Mouse (Mus musculus) lung, embryonic 15.5 days (tissue): Measurements from ENCODE around the gene Tox4. TPM values are rescaled to one million over a fixed set of nuclear protein-coding genes. Genes with fewer than 3 reads are reported as not detected.

Experiments
- ATAC-seq: fragments of 200-750 bp; cut with Nextera tagmentation; 2 replicates; pipeline ENCODE4 v1.8.0; 2017; ENCODE audit warnings: moderate number of reproducible peaks, borderline replicate concordance; ENCODE audit not compliant: low FRiP score, low TSS enrichment; ENCODE audit errors: extremely low read depth
- H3K27ac ChIP-seq: fragments of 300-500 bp; sonication (generic); 2 replicates; pipeline ENCODE4 v1.5.1; 2015; ENCODE audit warnings: moderate library complexity, mild to moderate bottlenecking, inconsistent platforms
- H3K27me3 ChIP-seq: fragments of 300-500 bp; sonication (generic); 2 replicates; pipeline ENCODE4 v1.6.1; 2015; ENCODE audit warnings: inconsistent platforms
- H3K36me3 ChIP-seq: fragments of 300-500 bp; sonication (generic); 2 replicates; pipeline ENCODE4 v1.6.1; 2015; ENCODE audit warnings: inconsistent platforms
- H3K4me1 ChIP-seq: fragments of 300-500 bp; sonication (generic); 2 replicates; pipeline ENCODE4 v1.6.1; 2015; ENCODE audit warnings: inconsistent platforms
- H3K4me2 ChIP-seq: fragments of 300-500 bp; sonication (generic); 2 replicates; pipeline ENCODE4 v1.6.1; 2015; ENCODE audit warnings: inconsistent platforms, mild to moderate bottlenecking, moderate library complexity
- H3K4me3 ChIP-seq: fragments of 300-500 bp; sonication (generic); 2 replicates; pipeline ENCODE4 v1.5.1; 2015; ENCODE audit warnings: mild to moderate bottlenecking, inconsistent platforms
- H3K9ac ChIP-seq: fragments of 300-500 bp; sonication (generic); 2 replicates; pipeline ENCODE4 v1.6.1; 2015; ENCODE audit warnings: inconsistent platforms
- H3K9me3 ChIP-seq: fragments of 300-500 bp; sonication (generic); 2 replicates; pipeline ENCODE4 v1.6.1; 2016; ENCODE audit warnings: inconsistent platforms
- WGBS: fragments of 180-500 bp; shearing (Covaris S2); methylation state at CpG from one replicate; pipeline ENCODE4 v1.1.7; 2015; 5-methylcytosine and 5-hydroxymethylcytosine counted together
- polyA plus RNA-seq: library from polyadenylated mRNA; unstranded; fragments of >200 nt; fragmentation: Nextera tagmentation; extraction: Ambion mirVana; gene quantifications from 2 replicates; pipeline ENCODE4 v1.2.1, GENCODE M21; 2015

Gene Tox4
- 40.5 and 44.7 TPM in 2 replicates for polyA plus RNA-seq

DNA sequence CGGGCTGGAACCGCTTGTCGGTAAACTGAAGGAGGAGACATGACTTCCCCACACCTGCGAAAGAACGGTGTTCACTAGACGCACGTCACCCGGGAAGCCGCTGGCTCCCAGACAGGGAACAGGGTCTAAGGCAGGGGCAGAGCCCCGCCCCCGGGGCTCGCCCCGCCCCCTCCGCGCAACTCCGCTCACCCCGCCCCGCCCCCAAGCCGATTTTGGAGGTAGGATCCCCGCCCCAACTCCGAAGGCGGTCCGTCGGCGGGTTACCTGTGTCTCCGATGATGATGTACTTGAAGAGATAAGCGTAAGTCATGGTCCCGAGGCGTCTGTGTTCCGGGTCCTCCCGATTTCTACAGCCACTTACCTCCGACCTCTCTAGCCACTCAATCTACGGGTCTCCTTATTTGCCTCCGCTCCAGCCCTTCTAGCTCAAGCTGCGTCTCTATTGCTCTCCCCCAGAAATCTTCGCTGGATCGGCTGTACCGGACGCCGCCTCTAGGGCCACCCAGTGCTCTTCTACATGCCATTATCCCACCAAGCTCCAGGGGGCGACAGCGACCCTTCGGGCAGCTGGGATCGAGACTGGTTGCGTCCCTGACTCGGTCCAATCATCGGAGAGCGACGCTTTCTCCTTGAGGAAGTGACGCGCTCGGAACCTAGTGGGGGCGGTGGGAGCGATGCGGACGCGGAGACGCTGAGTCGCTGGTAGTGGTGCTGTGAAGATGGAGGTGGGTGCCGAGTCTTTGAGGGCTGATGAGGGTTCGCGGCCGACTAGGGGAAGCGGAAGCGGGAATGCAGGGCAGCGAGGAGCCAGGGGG lies at the start of gene Tox4, which contains the start of gene Rab2b:
Tox4 (plus strand) TSS at position 215 of the 815 bp plus-strand sequence.
Rab2b (minus strand) TSS at position 614 of the 815 bp plus-strand sequence.
- peaks cover 10% of the 10 kb centered on the region; the same call in 1 of the 2 replicates for H3K36me3 ChIP-seq
- H3K4me1 ChIP-seq, result peaks cover 13% of the 10 kb centered on the region
- H3K27ac ChIP-seq, result peak within 1 kb of the TSS; percentile 80
- no peaks in the 10 kb centered on the region for H3K9me3 ChIP-seq
- 0% methylated on average over 65 of the region's 66 CpGs for WGBS
- H3K27me3 ChIP-seq, result no peaks in the 10 kb centered on the region
- H3K9ac ChIP-seq, result peak within 1 kb of the TSS; percentile 79
- peak; percentile 98 for ATAC-seq
- H3K4me2 ChIP-seq, result peak within 1 kb of the TSS; percentile 67
- peak within 1 kb of the TSS; percentile 87 for H3K4me3 ChIP-seq

DNA sequence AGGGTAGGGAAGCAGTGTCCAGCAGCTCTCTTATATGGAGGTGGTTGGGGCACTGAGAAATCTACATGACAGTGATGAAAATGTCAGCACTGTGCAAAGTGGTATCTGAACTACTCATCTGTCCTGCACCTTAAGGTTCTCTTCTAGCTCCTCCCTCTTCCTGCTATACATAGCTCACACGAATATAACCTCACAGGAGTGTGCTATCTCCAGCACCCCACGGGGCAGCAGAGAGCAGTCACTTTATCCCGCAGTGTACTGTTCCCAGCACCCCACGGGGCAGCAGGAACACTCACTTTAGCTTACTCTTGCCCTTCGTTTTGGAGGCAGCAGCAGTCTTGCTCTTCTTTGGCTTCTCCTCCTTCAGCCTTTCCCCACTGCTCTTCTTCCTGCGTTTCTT lies 46.7 kb upstream of the Tox4 start:
- no peak for ATAC-seq
- WGBS, result 78% methylated on average over 6 of the region's 6 CpGs
- Histone ChIP-seq H3K27ac (no peak overlapping the region), H3K4me2 (no peak overlapping the region), H3K36me3 (peaks cover 92% of the 10 kb centered on the region), H3K4me3 (no peak overlapping the region), H3K4me1 (no peaks in the 10 kb centered on the region), H3K9ac (no peak overlapping the region), H3K27me3 (no peaks in the 10 kb centered on the region), H3K9me3 (no peaks in the 10 kb centered on the region)

DNA sequence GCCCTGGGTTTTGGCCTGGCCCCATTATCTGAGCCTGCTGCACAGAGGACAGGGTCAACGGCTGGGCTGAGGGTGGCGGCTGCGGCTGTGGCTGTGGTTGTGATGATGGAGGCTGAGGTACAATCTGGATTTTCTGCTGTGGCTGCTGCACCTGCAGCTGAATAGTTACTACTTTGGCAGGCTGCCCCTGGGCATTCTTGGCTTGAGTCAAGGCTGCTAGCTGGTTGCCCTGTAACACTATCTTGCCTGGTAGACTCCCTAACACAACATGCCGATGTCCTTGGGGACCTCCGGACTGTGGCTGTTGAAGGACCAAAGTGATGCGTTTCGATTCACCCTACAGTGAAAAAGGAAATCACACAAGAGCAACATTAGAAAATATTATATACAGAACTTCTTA lies 43.8 kb upstream of the Tox4 start:
- no peak for ATAC-seq
- Histone ChIP-seq H3K27me3 (no peaks in the 10 kb centered on the region), H3K36me3 (peaks cover 69% of the 10 kb centered on the region), H3K27ac (no peak overlapping the region), H3K9ac (no peak overlapping the region), H3K4me2 (no peak overlapping the region), H3K4me3 (no peak overlapping the region), H3K9me3 (no peaks in the 10 kb centered on the region), H3K4me1 (no peaks in the 10 kb centered on the region)
- 92% methylated on average over 7 of the region's 7 CpGs for WGBS

DNA sequence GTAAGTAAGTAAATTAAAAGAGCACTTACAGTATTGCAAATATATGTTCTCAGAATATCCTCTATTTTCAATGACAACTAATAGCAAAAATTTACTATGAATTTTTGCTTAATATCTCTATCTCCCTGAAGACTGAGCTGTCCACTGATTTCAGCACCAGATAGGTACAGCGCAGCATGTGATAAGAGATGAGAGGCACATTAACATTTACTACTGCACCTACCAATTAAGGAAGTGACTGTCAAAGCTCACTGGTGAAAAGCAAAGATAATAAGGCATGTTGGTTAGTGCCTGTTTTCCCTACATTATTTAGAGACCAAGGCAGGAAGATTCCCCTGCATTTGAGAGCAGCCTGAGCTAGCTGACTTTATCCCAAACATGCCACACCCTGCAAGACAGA lies 42.7 kb upstream of the Tox4 start:
- 95% methylated on average over 1 of the region's 1 CpGs for WGBS
- H3K36me3 ChIP-seq, result peaks cover 61% of the 10 kb centered on the region

DNA sequence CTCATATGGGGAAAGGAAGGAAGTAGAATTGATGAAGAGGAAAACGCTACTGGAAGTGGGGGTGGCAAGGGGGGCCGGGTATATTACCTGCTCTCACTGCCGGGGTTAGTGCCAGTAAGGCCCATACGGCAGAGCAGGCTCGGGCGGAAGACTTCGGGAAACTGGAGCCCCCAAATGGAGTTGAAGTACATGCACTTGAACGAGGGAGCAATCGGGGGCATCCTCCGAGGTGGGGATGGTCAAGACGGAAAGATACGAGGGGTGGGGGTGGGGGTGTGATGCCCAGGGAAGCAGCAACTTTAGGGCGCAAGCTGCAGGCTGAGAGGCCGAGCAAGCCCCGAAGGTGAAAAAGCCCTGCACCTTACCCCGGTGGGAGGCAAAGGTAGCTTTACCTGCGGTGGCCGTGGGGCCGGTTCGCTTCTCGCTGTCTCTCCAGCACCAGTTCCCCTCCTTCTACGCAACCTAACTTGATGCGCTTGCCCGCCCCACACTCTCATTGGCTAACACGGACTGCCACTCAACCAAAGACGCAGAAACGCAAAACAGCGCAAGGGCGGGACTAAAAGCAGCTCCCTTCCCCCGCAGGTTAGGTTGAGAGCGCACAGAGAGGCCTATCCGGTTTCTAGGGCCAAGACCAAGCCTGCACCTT lies 34.8 kb upstream of the Tox4 start:
- H3K27me3 ChIP-seq, result no peaks in the 10 kb centered on the region
- peak overlapping the region; percentile 67 for H3K9ac ChIP-seq
- H3K27ac ChIP-seq, result peak overlapping the region; percentile 88
- ATAC-seq, result peak; percentile 99
- WGBS, result under 1% methylated on average over 32 of the region's 32 CpGs
- 0 out of 2 replicates have a peak, but pooled peaks cover 6% of the 10 kb centered on the region for H3K36me3 ChIP-seq
- peaks cover 15% of the 10 kb centered on the region for H3K4me1 ChIP-seq
- peak overlapping the region; percentile 67 for H3K4me3 ChIP-seq
- no peaks in the 10 kb centered on the region for H3K9me3 ChIP-seq
- H3K4me2 ChIP-seq, result peak overlapping the region; percentile 85

More for the DNA sequence above, 42.7 kb upstream of the Tox4 start:
- no peak for ATAC-seq
- Histone ChIP-seq H3K27ac (no peak overlapping the region), H3K4me1 (no peaks in the 10 kb centered on the region), H3K9ac (no peak overlapping the region), H3K27me3 (no peaks in the 10 kb centered on the region), H3K4me2 (no peak overlapping the region), H3K4me3 (no peak overlapping the region), H3K9me3 (no peaks in the 10 kb centered on the region)

DNA sequence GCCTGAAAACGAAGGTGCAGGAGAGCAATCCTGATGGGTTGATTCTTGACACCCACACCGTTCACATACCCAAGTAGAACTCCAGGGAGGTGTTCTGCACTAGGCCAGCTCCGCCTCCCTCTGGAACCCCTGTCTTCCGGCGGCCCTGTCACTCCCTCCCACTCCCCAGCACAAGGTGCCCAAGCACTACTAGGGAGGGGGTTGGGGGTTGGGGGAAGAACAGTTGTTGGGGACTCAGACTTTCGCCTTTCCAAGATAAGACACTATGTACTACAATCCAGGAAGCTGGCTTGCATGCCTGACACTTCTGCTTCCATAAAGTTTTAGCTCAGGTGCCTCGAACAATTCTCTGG lies 34.3 kb upstream of the Tox4 start:
- no peak; the same call in 1 of the 2 replicates for ATAC-seq
- H3K4me3 ChIP-seq, result peak overlapping the region; percentile 67

DNA sequence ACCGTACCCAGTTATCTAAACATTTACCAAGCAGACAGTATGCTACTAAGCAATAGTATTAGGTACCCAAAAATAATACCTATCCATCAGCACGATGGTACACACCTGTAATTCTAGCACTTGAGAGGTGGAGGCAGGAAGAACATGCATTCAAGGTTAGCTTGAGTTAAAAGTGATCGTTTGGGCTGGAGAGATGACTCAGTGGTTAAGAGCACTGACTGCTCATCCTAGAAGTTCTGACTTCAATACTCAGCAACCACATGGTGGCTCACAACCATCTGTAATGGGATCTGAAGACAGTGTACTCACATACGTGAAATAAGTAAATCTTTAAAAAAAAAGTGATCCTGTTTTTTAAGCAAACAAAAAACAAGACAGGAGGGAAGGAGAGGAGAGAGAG lies 32.8 kb upstream of the Tox4 start:
- Histone ChIP-seq H3K36me3 (no peaks in the 10 kb centered on the region), H3K27ac (no peak overlapping the region), H3K9ac (no peak overlapping the region), H3K4me2 (no peak overlapping the region), H3K27me3 (no peaks in the 10 kb centered on the region), H3K9me3 (no peaks in the 10 kb centered on the region), H3K4me3 (no peak overlapping the region), H3K4me1 (peaks cover 15% of the 10 kb centered on the region)
- no peak for ATAC-seq
- 69% methylated on average over 4 of the region's 4 CpGs for WGBS

More for the DNA sequence above, 34.3 kb upstream of the Tox4 start:
- Histone ChIP-seq H3K27me3 (no peaks in the 10 kb centered on the region), H3K9me3 (no peaks in the 10 kb centered on the region), H3K27ac (peak overlapping the region; percentile 88), H3K4me2 (peak overlapping the region; percentile 85), H3K4me1 (peaks cover 15% of the 10 kb centered on the region), H3K36me3 (0 out of 2 replicates have a peak, but pooled peaks cover 3% of the 10 kb centered on the region), H3K9ac (peak overlapping the region; percentile 67)
- WGBS, result 10% methylated on average over 7 of the region's 7 CpGs

DNA sequence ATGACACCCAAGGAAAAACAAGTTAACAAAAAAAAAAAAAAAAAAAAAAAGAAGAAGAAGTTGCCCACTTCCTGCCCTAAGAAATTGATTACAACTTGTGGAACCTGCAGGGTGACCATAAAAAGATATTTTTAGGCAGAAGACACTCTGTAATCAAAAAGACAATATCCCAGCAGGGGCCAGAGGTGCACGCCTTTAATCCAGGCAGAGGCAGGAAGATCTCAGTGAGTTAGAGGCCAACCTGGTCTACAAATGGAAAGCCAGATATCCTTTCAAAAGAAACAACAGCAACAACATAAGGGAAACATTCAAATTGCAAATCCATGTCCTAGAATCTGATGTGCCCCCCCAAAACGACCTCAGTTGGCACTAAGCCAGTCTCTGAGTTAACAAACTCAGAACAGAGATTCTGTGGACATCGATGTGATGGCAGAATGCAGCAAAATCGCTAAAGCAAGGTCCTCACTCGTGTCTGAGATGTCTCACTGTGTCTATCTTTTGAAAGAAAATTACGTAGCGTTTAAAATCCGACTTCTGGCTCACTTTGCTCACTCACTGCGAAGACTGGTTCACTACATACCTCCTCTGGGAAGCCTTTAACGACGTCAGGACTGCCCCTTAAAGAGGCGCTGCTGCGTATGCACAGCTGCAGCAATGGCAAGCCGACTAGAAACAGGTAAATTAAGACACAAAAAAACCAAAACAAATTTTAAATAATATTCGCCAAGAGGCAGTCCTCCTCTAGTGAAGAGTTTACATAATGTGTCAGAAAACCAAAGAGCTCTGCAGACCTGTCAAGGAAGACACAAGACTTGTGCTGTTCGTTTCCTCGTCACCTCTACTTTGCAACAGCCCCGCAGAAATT lies 22.4 kb upstream of the Tox4 start:
- Histone ChIP-seq H3K27me3 (no peaks in the 10 kb centered on the region), H3K9ac (peak overlapping the region; percentile 69), H3K4me3 (peak overlapping the region; percentile 67), H3K27ac (peak overlapping the region; percentile 87), H3K9me3 (no peaks in the 10 kb centered on the region), H3K36me3 (no peaks in the 10 kb centered on the region; the same call in 1 of the 2 replicates), H3K4me1 (peaks cover 8% of the 10 kb centered on the region; the same call in 1 of the 2 replicates), H3K4me2 (peak overlapping the region; percentile 72)
- 4% methylated on average over 18 of the region's 18 CpGs for WGBS
- no peak for ATAC-seq

DNA sequence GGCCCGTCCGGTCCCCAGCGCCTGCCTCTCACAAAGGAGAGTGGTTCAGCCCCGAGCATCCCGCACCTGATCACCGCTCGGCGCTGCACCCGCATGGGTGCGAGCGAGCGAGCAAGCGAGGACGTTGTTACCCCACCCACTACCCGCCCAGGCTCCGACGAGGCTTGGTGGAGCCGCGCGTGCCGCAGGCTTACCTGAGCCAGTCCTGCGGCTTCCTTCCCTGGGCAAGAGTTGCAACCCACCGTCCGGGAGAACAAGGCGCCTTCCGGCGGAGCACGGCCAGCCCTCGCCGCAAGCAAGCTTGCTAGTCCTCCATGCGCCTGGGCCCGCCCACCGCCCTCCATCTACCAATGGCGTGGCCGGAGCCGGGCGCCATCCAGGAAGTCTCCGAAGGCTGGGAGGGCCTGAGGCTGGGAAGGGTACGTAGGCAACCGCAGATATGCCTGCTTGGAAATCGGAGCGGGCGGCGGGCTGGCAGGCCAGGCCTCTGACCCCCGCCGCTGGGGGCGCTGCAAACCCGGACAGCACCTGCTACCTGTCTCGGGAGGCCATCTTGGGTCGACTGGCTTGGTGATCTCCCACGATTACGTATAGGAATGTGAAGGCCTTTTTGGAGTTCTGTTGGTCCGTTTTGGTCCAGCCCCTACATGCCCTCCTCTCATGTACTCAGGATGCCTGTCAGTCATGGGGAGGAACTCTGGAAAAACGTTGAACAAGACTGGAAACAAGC lies 21.3 kb upstream of the Tox4 start, which contains the start of gene Chd8:
Chd8 (minus strand) TSS at position 297 of the 730 bp plus-strand sequence.
- Histone ChIP-seq H3K4me3 (peak within 1 kb of the TSS; percentile 67), H3K4me1 (peaks cover 8% of the 10 kb centered on the region; the same call in 1 of the 2 replicates), H3K27ac (peak within 1 kb of the TSS; percentile 87), H3K4me2 (peak within 1 kb of the TSS; percentile 72), H3K9me3 (no peaks in the 10 kb centered on the region), H3K36me3 (no peaks in the 10 kb centered on the region; the same call in 1 of the 2 replicates), H3K9ac (peak within 1 kb of the TSS; percentile 69), H3K27me3 (no peaks in the 10 kb centered on the region)
- peak; percentile 100 for ATAC-seq
- under 1% methylated on average over 54 of the region's 54 CpGs for WGBS

DNA sequence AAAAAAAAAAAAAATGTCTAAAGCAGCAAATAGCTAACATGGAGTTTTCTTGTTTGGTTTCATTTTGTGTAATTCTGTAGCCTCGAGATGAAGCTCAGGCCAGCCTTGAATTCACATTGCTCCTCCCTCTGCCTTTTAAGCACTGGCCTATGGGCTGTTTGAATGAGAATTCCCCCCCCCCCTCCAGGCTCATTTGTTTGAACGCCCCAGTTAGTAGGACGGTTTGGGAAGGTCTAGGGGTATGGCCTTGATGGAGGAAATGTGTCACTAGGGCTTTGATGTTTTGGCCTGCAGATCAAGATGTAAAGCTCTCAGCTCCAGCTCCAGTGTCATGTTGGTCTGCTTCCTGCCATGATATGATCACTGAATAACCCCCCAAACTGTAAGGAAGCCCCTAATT lies 6.2 kb upstream of the Tox4 start:
- H3K9ac ChIP-seq, result no peak overlapping the region
- no peak overlapping the region for H3K27ac ChIP-seq
- H3K36me3 ChIP-seq, result peaks cover 15% of the 10 kb centered on the region; the same call in 1 of the 2 replicates
- ATAC-seq, result no peak
- H3K9me3 ChIP-seq, result no peaks in the 10 kb centered on the region
- H3K27me3 ChIP-seq, result no peaks in the 10 kb centered on the region
- no peaks in the 10 kb centered on the region for H3K4me1 ChIP-seq
- H3K4me2 ChIP-seq, result no peak overlapping the region
- no peak overlapping the region for H3K4me3 ChIP-seq
- WGBS, result 53% methylated on average over 3 of the region's 3 CpGs

DNA sequence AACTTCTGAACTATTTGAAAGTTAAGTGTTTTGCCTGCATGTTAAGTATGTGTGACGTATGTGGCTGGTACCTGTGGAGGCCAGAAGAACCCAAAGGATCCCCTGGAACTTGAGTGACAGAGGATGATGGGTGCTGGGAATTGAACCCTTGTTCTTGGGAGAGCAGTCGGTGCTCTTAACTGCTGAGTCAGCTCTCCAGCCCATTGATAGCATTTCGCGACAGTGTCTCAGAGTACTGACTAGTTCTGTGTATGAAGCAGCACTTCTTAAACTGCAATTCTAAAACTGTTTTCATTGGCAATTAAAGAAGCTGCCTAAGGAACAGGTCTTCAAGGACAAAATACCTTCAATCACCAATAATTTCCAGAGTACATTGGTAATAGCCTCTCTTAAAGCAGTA lies 1.7 kb upstream of the Tox4 start:
- no peak for ATAC-seq
- WGBS, result 93% methylated on average over 4 of the region's 4 CpGs

More for the DNA sequence above, 1.7 kb upstream of the Tox4 start:
- no peak overlapping the region for H3K4me3 ChIP-seq
- no peak overlapping the region for H3K9ac ChIP-seq
- H3K27ac ChIP-seq, result no peak overlapping the region
- no peaks in the 10 kb centered on the region for H3K27me3 ChIP-seq
- peaks cover 10% of the 10 kb centered on the region; the same call in 1 of the 2 replicates for H3K36me3 ChIP-seq
- no peak overlapping the region for H3K4me2 ChIP-seq
- no peaks in the 10 kb centered on the region for H3K9me3 ChIP-seq
- peaks cover 13% of the 10 kb centered on the region for H3K4me1 ChIP-seq
